Mouse (Mus musculus) spleen, adult 2 months (tissue): ENCODE results near the gene Lexm. TPM values are rescaled to one million over a fixed set of nuclear protein-coding genes. Genes with fewer than 3 reads are reported as not detected.

ENCODE experiments used
- DNase-seq, 2 experiments: peaks; one replicate each; pipeline versions ENCODE4 v3.0.0 to v3.0.0-alpha.2; 2012 to 2021; ENCODE audit warnings: low spot score in 2 of 2, low read depth in 1 of 2
- H3K27ac ChIP-seq: fragments of 200-500 bp; 2 replicates; pipeline ENCODE4 v1.5.1; 2012; ENCODE audit warnings: low read length, inconsistent platforms; ENCODE audit not compliant: insufficient read depth
- H3K27me3 ChIP-seq: fragments of 200-500 bp; 2 replicates; pipeline ENCODE4 v1.6.1; 2012; ENCODE audit warnings: mild to moderate bottlenecking, moderate library complexity, low read length, inconsistent platforms; ENCODE audit not compliant: control insufficient read depth, insufficient read depth
- H3K36me3 ChIP-seq: fragments of 200-500 bp; 2 replicates; pipeline ENCODE4 v1.6.1; 2012; ENCODE audit warnings: mild to moderate bottlenecking, low read length, inconsistent platforms; ENCODE audit not compliant: control insufficient read depth, insufficient read depth
- H3K4me1 ChIP-seq: fragments of 200-500 bp; 2 replicates; pipeline ENCODE4 v1.6.1; 2011; ENCODE audit warnings: inconsistent platforms; ENCODE audit not compliant: control insufficient read depth, insufficient read depth, insufficient read length
- H3K4me3 ChIP-seq: fragments of 200-500 bp; 2 replicates; pipeline ENCODE4 v1.5.1; 2011; ENCODE audit warnings: mild to moderate bottlenecking, inconsistent platforms; ENCODE audit not compliant: insufficient read depth, insufficient read length; ENCODE audit errors: extremely low read depth
- CTCF ChIP-seq: fragments of 200-500 bp; IDR thresholded peaks from 2 replicates; pipeline ENCODE4 v1.5.1; 2011; ENCODE audit warnings: mild to moderate bottlenecking, inconsistent platforms; ENCODE audit not compliant: insufficient read depth, insufficient read length, insufficient replicate concordance; ENCODE audit errors: extremely low read depth
- POLR2A ChIP-seq: fragments of 200-500 bp; IDR thresholded peaks from 2 replicates; pipeline ENCODE4 v1.6.1; 2011; ENCODE audit warnings: low read depth, low read length, inconsistent platforms
- WGBS: fragments of 180-500 bp; shearing (Covaris S2); methylation state at CpG from one replicate; pipeline ENCODE4 v1.1.7; 2018; 5-methylcytosine and 5-hydroxymethylcytosine counted together
- polyA plus RNA-seq: library from polyadenylated mRNA; depleted of rRNA; stranded (reverse); fragments of >200 nt; gene quantifications from 2 replicates; pipeline ENCODE4 v1.2.3, GENCODE M21; 2012

The Lexm gene
- polyA plus RNA-seq, 1 experiment: not detected

GRCm38 (mm10) chr4:106614881-106615280 lies 2.2 kb downstream of the Lexm start:
- Histone ChIP-seq H3K36me3 (no peaks in the 10 kb centered on the region), H3K27me3 (peaks cover 2% of the 10 kb centered on the region; the same call in 1 of the 2 replicates), H3K4me1 (no peaks in the 10 kb centered on the region), H3K27ac (no peak overlapping the region), H3K4me3 (no peak overlapping the region)
- no peak for TF ChIP-seq POLR2A
- DNase-seq: no peak
- 65% methylated on average over 9 of the region's 9 CpGs for WGBS

- Histone ChIP-seq H3K27me3 (peaks cover 2% of the 10 kb centered on the region; the same call in 1 of the 2 replicates), H3K4me1 (no peaks in the 10 kb centered on the region), H3K4me3 (no peak overlapping the region), H3K27ac (no peak overlapping the region), H3K36me3 (no peaks in the 10 kb centered on the region)
- peak; percentile 77; the same call in 1 of the 2 replicates for TF ChIP-seq CTCF
- no peak for TF ChIP-seq POLR2A
- 49% methylated on average over 7 of the region's 7 CpGs for WGBS
- peak; percentile 12 to 40 for DNase-seq
Observed at GRCm38 (mm10) chr4:106614180-106614797, 2.8 kb downstream of the Lexm start.

- DNase-seq: no peak
- 39% methylated on average over 3 of the region's 3 CpGs for WGBS
- TF ChIP-seq POLR2A (no peak), CTCF (no peak)
- Histone ChIP-seq H3K36me3 (no peaks in the 10 kb centered on the region), H3K4me3 (no peak overlapping the region), H3K4me1 (no peaks in the 10 kb centered on the region), H3K27me3 (peaks cover 2% of the 10 kb centered on the region; the same call in 1 of the 2 replicates), H3K27ac (no peak overlapping the region)
Observed at GRCm38 (mm10) chr4:106613560-106613959, 3.5 kb downstream of the Lexm start.

GRCm38 (mm10) chr4:106613105-106613504 lies 3.9 kb downstream of the Lexm start:
- 81% methylated on average over 8 of the region's 8 CpGs for WGBS
- H3K4me3 ChIP-seq: no peak overlapping the region
- no peaks in the 10 kb centered on the region for H3K4me1 ChIP-seq

GRCm38 (mm10) chr4:106607905-106608304 lies 9.1 kb downstream of the Lexm start:
- H3K4me3 ChIP-seq: no peak overlapping the region
- no peak for DNase-seq
- no peaks in the 10 kb centered on the region for H3K4me1 ChIP-seq
- H3K36me3 ChIP-seq: no peaks in the 10 kb centered on the region
- no peak for TF ChIP-seq CTCF
- TF ChIP-seq POLR2A: no peak
- H3K27me3 ChIP-seq: no peaks in the 10 kb centered on the region
- 89% methylated on average over 1 of the region's 1 CpGs for WGBS
- no peak overlapping the region for H3K27ac ChIP-seq

More at GRCm38 (mm10) chr4:106613105-106613504, 3.9 kb downstream of the Lexm start:
- Histone ChIP-seq H3K27ac (no peak overlapping the region), H3K27me3 (peaks cover 2% of the 10 kb centered on the region; the same call in 1 of the 2 replicates), H3K36me3 (no peaks in the 10 kb centered on the region)
- DNase-seq: no peak
- TF ChIP-seq POLR2A (no peak), CTCF (no peak)

- TF ChIP-seq CTCF (no peak), POLR2A (no peak)
- 70% methylated on average over 18 of the region's 18 CpGs for WGBS
Observed at GRCm38 (mm10) chr4:106606639-106607554, 10.1 kb downstream of the Lexm start.

More at GRCm38 (mm10) chr4:106606639-106607554, 10.1 kb downstream of the Lexm start:
- no peaks in the 10 kb centered on the region for H3K36me3 ChIP-seq
- H3K4me3 ChIP-seq: no peak overlapping the region
- no peak for DNase-seq
- H3K4me1 ChIP-seq: no peaks in the 10 kb centered on the region
- no peak overlapping the region for H3K27ac ChIP-seq
- H3K27me3 ChIP-seq: no peaks in the 10 kb centered on the region
